Mouse (Mus musculus) lung, postnatal 25 days (tissue): Measurements from ENCODE around the gene Hirip3.

ENCODE experiments used
- DNase-seq: peaks from one replicate; pipeline ENCODE4 v3.0.0; 2022; ENCODE audit warnings: low spot score

The Hirip3 gene

DNA sequence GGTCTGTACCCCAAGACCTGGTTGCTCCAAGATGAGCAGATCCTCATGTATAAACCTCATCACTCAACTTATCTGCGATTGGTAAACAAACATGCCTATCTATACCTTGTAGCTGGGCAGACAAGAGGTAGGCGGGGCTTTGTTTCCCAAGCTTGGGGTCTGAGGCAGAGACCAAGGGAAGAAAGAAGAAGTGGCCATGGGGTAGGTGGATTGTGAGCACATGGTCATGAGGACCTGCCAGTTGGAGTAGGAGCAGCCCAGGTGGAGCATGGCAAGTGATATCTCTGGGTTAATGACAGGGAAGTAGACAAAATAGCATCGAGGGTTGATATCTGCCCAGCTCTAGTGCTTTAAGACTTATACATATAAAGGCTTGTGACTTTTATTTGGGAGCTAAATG, 53.1 kb downstream of the Hirip3 start:
- DNase-seq = no peak
